Mouse (Mus musculus): ENCODE data around the gene Adipoq.

The Adipoq gene

GRCm38 (mm10) chr16:23114339-23115171, 31.8 kb upstream of the Adipoq start:
- no peak for DNase-seq (ENCODE audit: low read depth in 2 of 2, low spot score in 2 of 2)

GRCm38 (mm10) chr16:23115486-23115885, 30.9 kb upstream of the Adipoq start:
- DNase-seq (ENCODE audit: low read depth in 2 of 2, low spot score in 2 of 2): no peak

GRCm38 (mm10) chr16:23117173-23117572, 29.2 kb upstream of the Adipoq start:
- DNase-seq (ENCODE audit: low read depth in 2 of 2, low spot score in 2 of 2): no peak

GRCm38 (mm10) chr16:23122446-23122845, 23.9 kb upstream of the Adipoq start:
- no peak for DNase-seq (ENCODE audit: low read depth in 2 of 2, low spot score in 2 of 2)

GRCm38 (mm10) chr16:23123104-23123503, 23.2 kb upstream of the Adipoq start:
- DNase-seq (ENCODE audit: low read depth in 2 of 2, low spot score in 2 of 2): no peak

GRCm38 (mm10) chr16:23124398-23124797, 21.9 kb upstream of the Adipoq start:
- DNase-seq (ENCODE audit: low read depth in 2 of 2, low spot score in 2 of 2): no peak

- no peak for DNase-seq (ENCODE audit: low read depth in 2 of 2, low spot score in 2 of 2)
Observed at GRCm38 (mm10) chr16:23127311-23127672, 19.0 kb upstream of the Adipoq start.

GRCm38 (mm10) chr16:23127673-23128375, 18.5 kb upstream of the Adipoq start, which contains the start of gene Rfc4:
Gene Rfc4 (minus strand): TSS chr16:23127737.
- DNase-seq (ENCODE audit: low read depth in 2 of 2, low spot score in 2 of 2): peak; percentile 89

GRCm38 (mm10) chr16:23130303-23130702, 16.0 kb upstream of the Adipoq start:
- no peak for DNase-seq (ENCODE audit: low read depth in 2 of 2, low spot score in 2 of 2)

GRCm38 (mm10) chr16:23132336-23132735, 14.0 kb upstream of the Adipoq start:
- no peak for DNase-seq (ENCODE audit: low read depth in 2 of 2, low spot score in 2 of 2)

GRCm38 (mm10) chr16:23135421-23136149, 10.8 kb upstream of the Adipoq start:
- DNase-seq (ENCODE audit: low read depth in 2 of 2, low spot score in 2 of 2): peak in 1 of 2 experiments; percentile 35

GRCm38 (mm10) chr16:23136406-23136970, 9.8 kb upstream of the Adipoq start:
- no peak for DNase-seq (ENCODE audit: low read depth in 2 of 2, low spot score in 2 of 2)

GRCm38 (mm10) chr16:23140911-23141310, 5.4 kb upstream of the Adipoq start:
- no peak for DNase-seq (ENCODE audit: low read depth in 2 of 2, low spot score in 2 of 2)

- DNase-seq (ENCODE audit: low read depth in 2 of 2, low spot score in 2 of 2): peak; percentile 70 to 80
Observed at GRCm38 (mm10) chr16:23144326-23144725, 2.0 kb upstream of the Adipoq start.

- no peak for DNase-seq (ENCODE audit: low read depth in 2 of 2, low spot score in 2 of 2)
Observed at GRCm38 (mm10) chr16:23145211-23145610, 1.1 kb upstream of the Adipoq start.

GRCm38 (mm10) chr16:23148936-23149335, 2.6 kb downstream of the Adipoq start:
- DNase-seq (ENCODE audit: low read depth in 2 of 2, low spot score in 2 of 2): no peak

GRCm38 (mm10) chr16:23149396-23149795, 3.1 kb downstream of the Adipoq start:
- DNase-seq (ENCODE audit: low read depth in 2 of 2, low spot score in 2 of 2): no peak

GRCm38 (mm10) chr16:23151423-23151822, 5.1 kb downstream of the Adipoq start:
- peak; percentile 38 to 59 for DNase-seq (ENCODE audit: low read depth in 2 of 2, low spot score in 2 of 2)

- no peak for DNase-seq (ENCODE audit: low read depth in 2 of 2, low spot score in 2 of 2)
Observed at GRCm38 (mm10) chr16:23154261-23154660, 7.9 kb downstream of the Adipoq start.

GRCm38 (mm10) chr16:23157013-23157412, 10.7 kb downstream of the Adipoq start:
- no peak for DNase-seq (ENCODE audit: low read depth in 2 of 2, low spot score in 2 of 2)

GRCm38 (mm10) chr16:23158292-23158691, 12.0 kb downstream of the Adipoq start:
- DNase-seq (ENCODE audit: low read depth in 2 of 2, low spot score in 2 of 2): no peak

All from CD8-positive naive resting alpha-beta T cell, adult 2 months (primary cell).